Mouse (Mus musculus) hindbrain, embryonic 11.5 days (tissue): Measurements from ENCODE around the gene Hat1. TPM values are rescaled to one million over a fixed set of nuclear protein-coding genes. Genes with fewer than 3 reads are reported as not detected.

Experiments
- ATAC-seq: fragments of 200-750 bp; cut with Nextera tagmentation; 2 replicates; pipeline ENCODE4 v1.8.0; 2017; ENCODE audit warnings: mild to moderate bottlenecking, moderate TSS enrichment, moderate library complexity; ENCODE audit not compliant: low FRiP score
- DNase-seq: peaks from one replicate; pipeline ENCODE4 v3.0.0-alpha.2; 2015; ENCODE audit warnings: low spot score
- H3K27ac ChIP-seq: fragments of 300-500 bp; sonication (generic); 2 replicates; pipeline ENCODE4 v1.5.1; 2014; ENCODE audit warnings: mild to moderate bottlenecking, low read depth, low read length
- H3K27me3 ChIP-seq: fragments of 300-500 bp; sonication (generic); 2 replicates; pipeline ENCODE4 v1.6.1; 2014; ENCODE audit warnings: mild to moderate bottlenecking, low read length, moderate library complexity, mixed read lengths; ENCODE audit not compliant: control insufficient read depth, insufficient read depth
- H3K36me3 ChIP-seq: fragments of 300-500 bp; sonication (generic); 2 replicates; pipeline ENCODE4 v1.6.1; 2014; ENCODE audit warnings: mild to moderate bottlenecking, low read length, moderate library complexity, mixed read lengths; ENCODE audit not compliant: control insufficient read depth, insufficient read depth
- H3K4me1 ChIP-seq: fragments of 300-500 bp; sonication (generic); replicated peaks from 2 replicates; pipeline ENCODE4 v1.6.1; 2014; ENCODE audit warnings: low read length, mixed read lengths; ENCODE audit not compliant: control insufficient read depth, insufficient read depth
- H3K4me2 ChIP-seq: fragments of 300-500 bp; sonication (generic); replicated peaks from 2 replicates; pipeline ENCODE4 v1.6.1; 2014; ENCODE audit warnings: mild to moderate bottlenecking, low read depth, low read length
- H3K4me3 ChIP-seq: fragments of 300-500 bp; sonication (generic); 2 replicates; pipeline ENCODE4 v1.5.1; 2014; ENCODE audit warnings: low read depth, low read length
- H3K9ac ChIP-seq: fragments of 300-500 bp; sonication (generic); 2 replicates; pipeline ENCODE4 v1.6.1; 2014; ENCODE audit warnings: low read depth, low read length
- H3K9me3 ChIP-seq: fragments of 300-500 bp; sonication (generic); 2 replicates; pipeline ENCODE4 v1.6.1; 2016; ENCODE audit warnings: low read length; ENCODE audit not compliant: control insufficient read depth
- WGBS: fragments of 180-500 bp; shearing (Covaris S2); extraction: QIAGEN DNeasy Blood & Tissue Kit; methylation state at CpG from one replicate; pipeline ENCODE4 v1.1.7; 2014; 5-methylcytosine and 5-hydroxymethylcytosine counted together
- polyA plus RNA-seq: library from polyadenylated mRNA; unstranded; fragments of >200 nt; fragmentation: Nextera tagmentation; extraction: Ambion mirVana; gene quantifications from 2 replicates; pipeline ENCODE4 v1.2.1, GENCODE M21; 2014

The Hat1 gene
- polyA plus RNA-seq = 161 and 166 TPM in 2 replicates

GRCm38 (mm10) chr2:71388951-71389763 lies at the start of gene Hat1:
Gene Hat1, plus strand, starts transcription at chr2:71388958.
- WGBS = under 1% methylated on average over 60 of the region's 66 CpGs

GRCm38 (mm10) chr2:71340126-71340525 lies 48.6 kb upstream of the Hat1 start:
- no peaks in the 10 kb centered on the region for H3K4me1 ChIP-seq
- no peaks in the 10 kb centered on the region for H3K9me3 ChIP-seq
- H3K27me3 ChIP-seq = no peaks in the 10 kb centered on the region
- ATAC-seq (no peak), DNase-seq (no peak)
- no peak overlapping the region for H3K4me2 ChIP-seq
- H3K9ac ChIP-seq = no peak overlapping the region
- H3K36me3 ChIP-seq = no peaks in the 10 kb centered on the region
- no peak overlapping the region for H3K27ac ChIP-seq
- 90% methylated on average over 5 of the region's 5 CpGs for WGBS
- no peak overlapping the region for H3K4me3 ChIP-seq

More at GRCm38 (mm10) chr2:71388951-71389763, at the start of gene Hat1:
- DNase-seq = peak; percentile 99
- Histone ChIP-seq H3K4me3 (peak within 1 kb of the TSS; percentile 92), H3K4me1 (peaks cover 2% of the 10 kb centered on the region; the same call in 1 of the 2 replicates), H3K9me3 (no peaks in the 10 kb centered on the region), H3K4me2 (peak within 1 kb of the TSS; percentile 74), H3K36me3 (peaks cover 4% of the 10 kb centered on the region; the same call in 1 of the 2 replicates), H3K27ac (no peak within 1 kb of the TSS), H3K27me3 (no peaks in the 10 kb centered on the region), H3K9ac (peak within 1 kb of the TSS; percentile 78)
- ATAC-seq = peak; percentile 98

- no peak overlapping the region for H3K9ac ChIP-seq
- no peaks in the 10 kb centered on the region for H3K27me3 ChIP-seq
- DNase-seq = no peak
- H3K9me3 ChIP-seq = no peaks in the 10 kb centered on the region
- H3K4me1 ChIP-seq = no peaks in the 10 kb centered on the region
- no peak overlapping the region for H3K27ac ChIP-seq
- ATAC-seq = no peak
- H3K4me3 ChIP-seq = no peak overlapping the region
- WGBS = 96% methylated on average over 10 of the region's 10 CpGs
- no peak overlapping the region for H3K4me2 ChIP-seq
- no peaks in the 10 kb centered on the region for H3K36me3 ChIP-seq
These were observed 44.7 kb upstream of the Hat1 start for GRCm38 (mm10) chr2:71343884-71344640.

DNA sequence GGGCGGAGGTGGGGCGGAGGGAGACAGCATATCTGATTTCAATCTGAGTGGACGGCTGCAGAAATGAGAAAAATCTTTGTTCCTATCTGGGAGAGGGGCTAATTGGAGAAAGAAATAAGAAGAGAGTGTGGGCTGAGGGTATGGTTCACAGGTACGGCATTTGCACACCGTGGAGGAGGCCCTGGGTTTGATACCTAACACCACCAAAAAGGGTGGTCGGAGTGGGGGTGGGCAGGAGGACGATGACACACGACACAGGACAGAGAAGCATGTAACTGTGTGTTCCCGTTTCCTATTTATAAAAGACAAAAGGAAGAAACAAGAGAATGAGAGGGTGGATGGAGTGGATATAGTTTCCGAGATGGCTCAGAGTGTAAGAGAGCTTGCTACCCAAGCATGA lies 41.6 kb upstream of the Hat1 start:
- H3K36me3 ChIP-seq = no peaks in the 10 kb centered on the region
- H3K4me1 ChIP-seq = no peaks in the 10 kb centered on the region
- WGBS = 90% methylated on average over 10 of the region's 10 CpGs
- no peak for DNase-seq
- no peak for ATAC-seq
- no peak overlapping the region for H3K27ac ChIP-seq
- H3K4me3 ChIP-seq = no peak overlapping the region
- no peaks in the 10 kb centered on the region for H3K9me3 ChIP-seq
- H3K9ac ChIP-seq = no peak overlapping the region
- H3K27me3 ChIP-seq = no peaks in the 10 kb centered on the region
- H3K4me2 ChIP-seq = no peak overlapping the region

GRCm38 (mm10) chr2:71347732-71348490 lies 40.8 kb upstream of the Hat1 start:
- WGBS = 93% methylated on average over 20 of the region's 20 CpGs
- Histone ChIP-seq H3K4me3 (no peak overlapping the region), H3K9me3 (no peaks in the 10 kb centered on the region), H3K4me2 (no peak overlapping the region), H3K27ac (no peak overlapping the region), H3K27me3 (no peaks in the 10 kb centered on the region), H3K9ac (no peak overlapping the region), H3K36me3 (no peaks in the 10 kb centered on the region), H3K4me1 (no peaks in the 10 kb centered on the region)
- no peak for ATAC-seq
- no peak for DNase-seq

DNA sequence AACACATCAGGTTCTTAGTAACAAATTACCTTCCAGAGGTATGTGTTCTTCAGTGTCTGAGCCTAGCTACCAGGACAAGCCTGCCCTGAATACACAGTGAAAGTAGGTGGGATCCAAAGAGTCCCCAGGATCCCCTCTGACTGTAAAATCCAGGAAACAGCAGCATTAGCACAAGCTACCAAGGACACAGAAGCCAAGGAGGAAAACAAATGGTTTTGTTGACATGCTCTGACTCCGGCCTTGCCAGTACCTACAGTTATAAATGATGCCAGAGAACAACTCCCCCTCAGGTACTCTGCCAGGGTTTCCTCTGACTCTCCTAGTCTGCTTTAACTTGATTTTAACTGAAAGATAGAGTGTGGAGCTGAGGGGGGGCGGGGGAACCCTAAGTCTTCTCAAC lies 39.2 kb upstream of the Hat1 start:
- 86% methylated on average over 2 of the region's 2 CpGs for WGBS
- ATAC-seq (no peak), DNase-seq (no peak)
- Histone ChIP-seq H3K4me2 (no peak overlapping the region), H3K27me3 (no peaks in the 10 kb centered on the region), H3K4me3 (no peak overlapping the region), H3K27ac (no peak overlapping the region), H3K36me3 (no peaks in the 10 kb centered on the region), H3K9me3 (no peaks in the 10 kb centered on the region), H3K9ac (no peak overlapping the region), H3K4me1 (no peaks in the 10 kb centered on the region)

DNA sequence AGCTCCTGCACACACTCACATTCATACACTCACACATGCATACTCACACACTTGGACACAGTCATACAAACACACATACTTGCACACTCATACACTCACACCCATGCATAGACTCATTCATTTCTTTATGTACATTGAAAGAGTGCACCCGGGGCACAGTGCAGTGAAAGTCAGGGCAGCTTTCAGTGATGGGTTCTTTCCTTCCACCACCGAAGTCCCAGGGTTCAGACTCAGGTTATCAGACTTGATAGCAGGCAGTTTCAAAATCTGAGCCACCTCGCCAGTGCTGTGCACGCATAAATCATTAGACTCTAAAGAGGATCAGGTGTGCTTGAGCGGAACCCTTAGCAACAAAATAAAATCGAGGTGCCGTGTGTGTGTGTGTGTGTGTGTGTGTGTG lies 38.6 kb upstream of the Hat1 start:
- Histone ChIP-seq H3K27me3 (no peaks in the 10 kb centered on the region), H3K9ac (no peak overlapping the region), H3K9me3 (no peaks in the 10 kb centered on the region), H3K4me1 (no peaks in the 10 kb centered on the region), H3K36me3 (no peaks in the 10 kb centered on the region), H3K4me2 (no peak overlapping the region), H3K27ac (no peak overlapping the region), H3K4me3 (no peak overlapping the region)
- ATAC-seq (no peak), DNase-seq (no peak)
- 95% methylated on average over 7 of the region's 7 CpGs for WGBS

DNA sequence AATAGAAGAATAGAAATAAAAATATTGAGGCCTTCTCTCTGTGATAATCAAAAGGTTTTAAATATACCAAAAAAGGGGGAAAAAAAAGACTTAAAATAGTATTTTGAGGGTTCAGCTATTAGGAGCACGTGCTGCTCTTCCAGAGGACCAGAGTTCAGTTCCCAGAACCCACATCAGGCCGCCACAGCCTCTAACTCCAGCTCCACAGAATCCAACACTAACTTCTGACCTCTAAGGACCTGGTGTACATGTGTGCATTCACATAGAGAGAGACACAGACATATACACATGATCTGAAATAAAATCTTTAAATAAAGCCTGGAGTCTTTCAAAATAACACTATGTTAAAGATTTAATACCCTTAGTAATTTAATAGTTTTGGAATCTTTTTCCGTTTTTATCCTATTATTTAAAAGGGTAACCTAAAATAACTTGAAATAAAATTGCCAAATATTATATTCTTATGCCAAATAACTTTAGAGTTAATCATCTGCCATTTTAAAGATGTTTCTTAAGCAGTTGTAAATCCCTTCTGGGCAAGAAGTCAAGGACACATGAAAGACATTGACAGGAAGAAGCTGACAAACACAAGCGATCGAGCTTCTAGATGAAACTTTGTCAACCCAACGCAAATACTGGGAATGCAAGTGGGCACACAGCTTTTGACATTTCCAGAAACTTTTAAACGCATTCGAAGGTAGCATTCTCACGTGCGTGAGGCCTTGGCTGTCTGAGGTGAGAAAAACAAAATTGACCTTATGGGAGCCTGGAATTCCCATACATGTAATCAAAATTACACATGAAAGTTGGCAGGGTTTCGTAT lies 37.6 kb upstream of the Hat1 start:
- Histone ChIP-seq H3K4me2 (no peak overlapping the region), H3K4me1 (no peaks in the 10 kb centered on the region), H3K27me3 (no peaks in the 10 kb centered on the region), H3K36me3 (no peaks in the 10 kb centered on the region), H3K4me3 (no peak overlapping the region), H3K27ac (no peak overlapping the region), H3K9me3 (no peaks in the 10 kb centered on the region), H3K9ac (no peak overlapping the region)
- ATAC-seq (no peak), DNase-seq (no peak)
- 88% methylated on average over 11 of the region's 11 CpGs for WGBS
